Mouse (Mus musculus) urinary bladder, postnatal 10 days (tissue): ENCODE measurements around the gene Kif1a.

Experiments used
- DNase-seq: peaks from one replicate; pipeline ENCODE4 v3.0.0; 2022; ENCODE audit warnings: low spot score

The Kif1a gene

DNA sequence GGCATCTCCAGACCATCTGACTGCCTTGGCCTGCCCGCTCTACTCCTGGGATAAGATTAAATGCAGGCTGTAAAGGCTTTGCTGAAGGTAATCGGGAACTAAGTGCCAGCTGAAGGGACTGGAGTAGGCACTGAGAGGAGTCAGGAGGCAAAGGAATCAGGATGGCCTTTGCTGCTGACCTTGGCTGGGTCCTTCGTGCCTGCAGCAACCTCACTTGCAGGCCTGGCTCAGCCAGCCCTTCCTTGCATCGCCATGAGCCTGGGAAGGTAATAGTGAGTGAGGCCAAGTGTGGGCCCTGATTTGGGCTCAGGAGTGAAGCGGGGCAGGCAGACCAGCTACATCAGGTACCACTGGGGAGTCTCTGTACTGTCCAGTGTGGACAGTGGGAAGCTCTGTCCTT, 2.8 kb downstream of the Kif1a start:
- DNase-seq = no peak

- DNase-seq = no peak
Observed at GRCm38 (mm10) chr1:93092582-93092981, 9.2 kb downstream of the Kif1a start.

- DNase-seq = no peak
Observed at GRCm38 (mm10) chr1:93085136-93085535, 16.6 kb downstream of the Kif1a start.

GRCm38 (mm10) chr1:93083420-93084285, 18.1 kb downstream of the Kif1a start:
- DNase-seq = no peak

GRCm38 (mm10) chr1:93082121-93082520, 19.6 kb downstream of the Kif1a start:
- no peak for DNase-seq

DNA sequence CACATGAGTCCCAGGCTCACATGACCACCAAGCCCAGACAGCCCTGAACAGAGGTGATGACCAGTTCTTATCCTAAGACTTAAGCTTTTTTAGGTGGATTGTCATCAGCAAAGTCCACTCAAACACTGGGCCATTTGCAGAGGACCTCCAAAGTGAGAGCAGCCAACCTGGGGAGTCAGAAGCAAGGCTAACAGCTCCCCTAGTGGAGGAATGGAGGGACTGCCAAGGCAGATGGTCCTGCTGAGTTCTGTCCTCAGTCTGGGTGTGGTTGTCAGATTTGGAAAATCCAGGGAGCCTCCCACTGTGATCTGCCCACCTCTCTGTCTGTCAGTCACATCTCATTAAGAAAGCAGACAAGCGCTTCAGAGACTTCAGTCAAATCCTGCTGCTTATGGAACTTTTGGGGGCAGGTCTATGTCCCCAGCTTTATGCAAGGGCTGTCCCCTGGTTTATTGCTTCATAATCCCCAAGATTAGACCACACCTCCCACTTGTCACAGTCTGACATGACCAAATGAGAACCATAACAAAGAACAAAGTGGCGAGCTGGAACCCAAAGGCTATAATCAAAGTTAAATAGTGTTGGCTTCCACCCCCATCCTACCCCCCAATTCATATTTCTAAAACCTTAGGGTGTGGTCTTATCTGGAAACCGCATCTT, 20.7 kb downstream of the Kif1a start:
- DNase-seq = no peak

DNA sequence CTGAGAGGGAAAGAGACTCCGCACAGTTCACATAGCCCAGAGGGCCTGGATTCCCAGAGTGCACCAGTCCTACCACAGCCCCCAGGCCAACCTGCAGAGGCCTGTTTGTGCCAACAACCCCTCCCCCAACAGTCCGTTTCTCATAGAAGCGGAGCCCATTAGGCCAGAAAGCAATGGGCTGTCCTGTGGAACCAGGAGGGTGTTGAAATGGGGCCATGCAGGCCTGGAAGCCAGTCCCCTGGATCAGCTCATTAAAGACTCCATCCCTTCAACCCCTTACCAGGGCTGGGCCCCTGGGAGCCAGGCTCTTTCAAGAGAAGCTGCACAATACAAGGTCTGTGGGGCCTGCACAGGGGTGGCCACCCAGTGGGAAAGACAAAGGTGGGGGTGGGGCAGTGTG, 22.1 kb downstream of the Kif1a start:
- DNase-seq = no peak

- DNase-seq = no peak
Observed at GRCm38 (mm10) chr1:93072279-93072865, 29.4 kb downstream of the Kif1a start.

DNA sequence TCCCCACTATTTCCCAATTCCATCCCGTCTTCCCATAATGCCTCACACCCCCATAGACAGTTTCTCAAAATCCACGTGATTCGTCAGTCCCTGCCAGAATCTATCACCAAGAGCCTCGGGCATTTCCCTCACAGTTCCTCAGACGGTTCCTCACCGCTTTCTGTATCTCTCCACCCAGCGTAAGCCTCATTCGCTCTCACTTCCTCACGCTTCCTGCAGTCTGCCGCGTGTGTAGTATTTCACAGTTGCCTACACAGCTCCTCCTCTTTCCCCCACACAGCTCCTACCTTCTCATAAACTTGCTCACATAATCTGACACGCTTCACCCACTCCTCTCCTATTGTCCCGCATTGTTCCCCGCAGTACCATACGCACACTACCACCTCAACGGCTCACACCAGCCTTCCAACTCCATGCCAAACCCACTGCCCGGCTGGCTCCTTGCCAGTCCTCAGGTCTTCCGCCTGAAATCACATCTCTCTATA, 30.2 kb downstream of the Kif1a start:
- no peak for DNase-seq

GRCm38 (mm10) chr1:93070881-93071280, 30.9 kb downstream of the Kif1a start:
- DNase-seq = no peak

DNA sequence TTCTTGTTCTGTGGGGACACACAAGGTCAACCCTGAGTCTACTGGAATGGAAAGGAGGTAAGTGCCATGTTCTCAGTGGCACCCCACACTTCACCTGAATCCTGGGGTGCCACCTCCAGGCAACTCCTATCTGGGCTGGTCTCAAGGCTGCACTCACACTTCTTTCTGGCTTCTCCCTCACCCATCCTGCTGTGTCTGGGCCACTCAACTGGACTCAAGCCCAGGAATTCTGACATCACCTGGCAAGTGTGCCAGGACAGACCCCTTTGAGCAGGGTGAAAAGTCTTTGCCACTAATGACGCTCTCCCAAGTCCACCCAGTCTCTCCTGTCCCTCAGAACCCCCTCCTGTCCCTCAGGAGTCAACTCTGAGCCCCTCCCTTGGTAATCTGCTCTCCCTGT, 33.2 kb downstream of the Kif1a start:
- DNase-seq = no peak

GRCm38 (mm10) chr1:93065654-93066053, 36.1 kb downstream of the Kif1a start:
- DNase-seq = no peak

GRCm38 (mm10) chr1:93063694-93064093, 38.1 kb downstream of the Kif1a start:
- DNase-seq = no peak

DNA sequence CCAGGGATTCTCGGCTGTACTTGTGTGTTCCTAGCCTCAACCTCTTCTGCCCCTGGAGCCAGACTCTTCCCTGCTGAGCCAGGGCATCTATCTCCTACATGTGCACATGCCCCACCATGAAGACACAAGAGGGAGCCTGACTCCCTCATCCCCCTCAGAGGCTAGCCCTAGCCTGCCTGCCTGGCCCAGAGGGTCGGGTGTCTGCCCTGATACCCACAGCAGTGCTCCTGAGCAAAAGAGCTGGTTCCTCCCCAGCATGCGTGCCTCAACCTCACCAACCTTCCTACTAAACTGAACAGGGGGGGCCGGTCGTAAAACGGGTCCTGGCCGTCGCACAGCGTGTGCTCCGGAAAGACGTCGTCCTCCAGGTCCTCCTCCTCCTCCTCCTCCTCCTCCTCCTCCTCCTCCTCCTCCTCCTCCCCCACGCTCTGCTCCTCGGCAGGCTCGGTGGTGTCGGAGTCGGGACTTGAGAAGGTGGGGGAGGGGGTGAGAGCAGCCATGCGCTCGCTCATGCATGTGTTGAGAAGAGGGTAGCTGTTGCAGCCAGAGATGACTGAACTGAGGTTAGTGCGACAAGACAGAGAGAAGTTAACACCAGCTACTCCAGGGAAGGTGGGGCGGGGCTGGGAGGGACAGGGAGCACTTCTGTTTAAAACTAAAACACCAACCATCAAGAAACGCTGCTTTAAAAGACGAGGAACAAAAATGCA, 50.5 kb downstream of the Kif1a start:
- DNase-seq = no peak

DNA sequence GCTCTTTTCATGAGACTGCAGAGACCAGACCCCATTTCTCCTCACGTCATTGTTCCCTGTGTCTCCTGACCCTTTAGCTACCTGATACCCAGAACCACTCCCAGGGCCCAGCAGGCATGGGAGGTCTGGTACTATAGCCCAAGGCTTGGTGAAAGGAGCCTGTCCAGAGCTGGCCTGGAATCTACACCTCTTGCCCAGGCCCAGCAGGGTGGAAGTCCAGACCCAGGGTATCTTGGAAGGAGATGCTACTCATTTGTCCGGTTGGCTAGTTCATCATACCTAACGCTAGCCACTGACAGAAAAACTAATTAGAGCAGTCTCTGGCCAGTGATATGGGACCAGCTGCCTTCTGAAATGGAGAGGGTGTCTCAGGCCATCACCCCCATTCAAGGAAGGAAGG, 51.7 kb downstream of the Kif1a start:
- no peak for DNase-seq

- no peak for DNase-seq
Observed at GRCm38 (mm10) chr1:93046153-93046789, 55.5 kb downstream of the Kif1a start.

GRCm38 (mm10) chr1:93035981-93036380, 65.8 kb downstream of the Kif1a start:
- DNase-seq = no peak

- no peak for DNase-seq
Observed at GRCm38 (mm10) chr1:93033989-93034388, 67.8 kb downstream of the Kif1a start.

DNA sequence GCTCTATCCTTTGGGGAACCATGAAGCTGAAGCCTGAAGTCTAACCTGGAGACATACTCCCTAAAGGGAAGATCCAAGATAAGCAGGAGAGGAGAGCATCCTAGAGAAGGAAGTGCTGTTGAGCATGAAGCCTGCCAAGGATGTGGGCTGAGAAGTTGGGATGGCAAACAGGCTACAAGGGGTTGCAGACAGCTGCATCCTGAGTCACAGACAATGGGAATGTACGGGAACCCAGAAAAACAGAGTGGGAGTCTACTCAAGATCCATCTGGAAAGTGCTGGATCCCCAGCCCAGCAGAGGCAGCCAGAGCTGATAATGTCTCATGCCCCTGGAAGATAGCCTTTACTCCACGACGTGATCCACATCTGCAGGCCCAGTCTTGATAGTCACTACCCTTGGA, 70.6 kb downstream of the Kif1a start:
- no peak for DNase-seq

GRCm38 (mm10) chr1:93030060-93030459, 71.7 kb downstream of the Kif1a start:
- no peak for DNase-seq

- DNase-seq = no peak
Observed at GRCm38 (mm10) chr1:93029387-93029786, 72.4 kb downstream of the Kif1a start.

GRCm38 (mm10) chr1:93026600-93026999, 75.2 kb downstream of the Kif1a start:
- no peak for DNase-seq
